Mouse (Mus musculus) megakaryocyte, embryonic 14.5 days (primary cell): ENCODE measurements at regions not wholly inside any gene's neighbourhood (a gene's known extent, or its start where the extent isn't known, plus 50 kb on each side); places are given as distances from the start of the nearest gene placed in this dataset.

Source experiments
- FLI1 ChIP-seq: IDR thresholded peaks from 2 replicates; pipeline ENCODE4 v1.6.1; 2012; ENCODE audit warnings: low read length, inconsistent platforms, mixed read lengths
- GATA1 ChIP-seq: IDR thresholded peaks from 3 replicates; pipeline ENCODE4 v1.6.1; 2012; ENCODE audit warnings: mixed read lengths, low read length, inconsistent platforms, borderline replicate concordance

- no peak for TF ChIP-seq GATA1
- no peak for TF ChIP-seq FLI1
Observed at GRCm38 (mm10) chr8:10878371-10878770, 129.9 kb downstream of the Irs2 start.
